In the genomic region with DNA sequence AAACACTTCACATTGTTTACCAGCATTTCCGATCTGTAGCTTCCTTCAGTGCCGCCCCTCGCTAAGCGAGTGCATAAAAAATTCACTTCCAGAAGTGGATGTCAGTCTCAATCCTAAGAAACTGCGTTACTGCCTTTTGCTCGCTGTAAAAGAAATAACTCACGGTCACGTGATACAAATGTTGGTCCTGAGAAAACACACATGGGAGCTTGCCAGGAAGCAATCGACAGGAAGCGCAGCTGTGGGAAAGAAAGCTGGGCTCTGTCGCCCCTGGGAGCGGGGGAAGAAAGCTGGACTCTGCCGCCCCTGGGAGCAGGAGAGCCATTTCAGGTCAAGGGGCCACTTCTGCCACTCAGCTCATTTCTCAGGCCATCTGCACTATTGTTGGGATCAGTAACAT, we compare ENCODE assay signal across 8 mouse cellular contexts. TPM values are rescaled to one million over a fixed set of nuclear protein-coding genes. Genes with fewer than 3 reads are reported as not detected.
DNase-seq lines count a peak whose midpoint lies in the region; ATAC-seq and TF ChIP-seq lines count a peak whose summit lies in the region.

No protein-coding gene starts in this region.

- no peak overlapping the region for H3K9ac ChIP-seq in neural tube, embryonic 11.5 days (ENCODE audit: low read length)
- 0 out of 2 replicates have a peak overlapping the region, but pooled peaks have one; percentile 6 for H3K9ac ChIP-seq in intestine, embryonic 14.5 days (ENCODE audit: low read length)
- H3K9ac ChIP-seq in liver, embryonic 14.5 days (replicated peaks) = no peak overlapping the region

- WGBS in neural tube, embryonic 11.5 days = 39% methylated on average over 13 of the region's 13 CpGs
- WGBS in intestine, embryonic 14.5 days = 28% methylated on average over 13 of the region's 13 CpGs
- WGBS in liver, embryonic 14.5 days (ENCODE audit: insufficient replicate concordance) = 19% methylated on average over 13 of the region's 13 CpGs

- TF ChIP-seq CTCF in liver, embryonic 14.5 days (IDR thresholded peaks at IDR 0.05; ENCODE audit: low read depth) = no peak

- peaks cover 3% of the 10 kb centered on the region; the same call in 1 of the 2 replicates for H3K4me1 ChIP-seq in neural tube, embryonic 11.5 days (ENCODE audit: control insufficient read depth, insufficient read depth, low read length)
- peaks cover 4% of the 10 kb centered on the region for H3K4me1 ChIP-seq in intestine, embryonic 14.5 days (replicated peaks; ENCODE audit: control insufficient read depth, insufficient read depth, low read length)
- H3K4me1 ChIP-seq in liver, embryonic 14.5 days (replicated peaks; ENCODE audit: control insufficient read depth in 2 of 2, insufficient read depth in 2 of 2, low read length in 1 of 2) = peaks cover 4 to 5% of the 10 kb centered on the region in 2 experiments; a peak in 3 of 4 replicates

- no peak overlapping the region for H3K4me2 ChIP-seq in neural tube, embryonic 11.5 days (ENCODE audit: low read depth)
- peak overlapping the region; percentile 26 for H3K4me2 ChIP-seq in intestine, embryonic 14.5 days (ENCODE audit: low read length)
- H3K4me2 ChIP-seq in liver, embryonic 14.5 days (ENCODE audit: low read depth) = peak overlapping the region; percentile 13; the same call in 1 of the 2 replicates

- DNase-seq in neural tube, embryonic 11.5 days (ENCODE audit: low spot score) = peak; percentile 52
- DNase-seq in neural tube, embryonic 10.5 days (ENCODE audit: extremely low spot score, low spot score) = no peak
- DNase-seq in gastrocnemius, postnatal 4 days (ENCODE audit: low spot score in 2 of 2) = peak; percentile 33 to 72
- DNase-seq in intestine, embryonic 14.5 days (ENCODE audit: low spot score) = peak; percentile 62
- no peak for DNase-seq in liver, embryonic 14.5 days (ENCODE audit: low read depth in 3 of 3, low spot score in 3 of 3)
- DNase-seq in retina, postnatal 1 day = peak; percentile 44
- DNase-seq in layer of hippocampus, postnatal 36 days = no peak
- DNase-seq in cerebellum, adult 11-12 months = no peak

- no peaks in the 10 kb centered on the region for H3K9me3 ChIP-seq in neural tube, embryonic 11.5 days (ENCODE audit: control insufficient read depth, low read length)
- H3K9me3 ChIP-seq in intestine, embryonic 14.5 days (ENCODE audit: control insufficient read depth, low read length) = no peaks in the 10 kb centered on the region
- H3K9me3 ChIP-seq in liver, embryonic 14.5 days (ENCODE audit: control insufficient read depth, low read length) = no peaks in the 10 kb centered on the region

- no peaks in the 10 kb centered on the region for H3K27me3 ChIP-seq in neural tube, embryonic 11.5 days (ENCODE audit: control insufficient read depth, insufficient read depth, low read length)
- no peaks in the 10 kb centered on the region for H3K27me3 ChIP-seq in intestine, embryonic 14.5 days (replicated peaks; ENCODE audit: control insufficient read depth, insufficient read depth, low read length)
- H3K27me3 ChIP-seq in liver, embryonic 14.5 days (ENCODE audit: control insufficient read depth, insufficient read depth, low read length) = no peaks in the 10 kb centered on the region; the same call in 1 of the 2 replicates

- H3K27ac ChIP-seq in neural tube, embryonic 11.5 days (ENCODE audit: low read depth, low read length) = 0 out of 2 replicates have a peak overlapping the region, but pooled peaks have one; percentile 24
- peak overlapping the region; percentile 83 for H3K27ac ChIP-seq in intestine, embryonic 14.5 days (ENCODE audit: low read depth)
- H3K27ac ChIP-seq in liver, embryonic 14.5 days = no peak overlapping the region

- no peak for ATAC-seq in neural tube, embryonic 11.5 days (ENCODE audit: insufficient read depth, low FRiP score, low TSS enrichment)
- ATAC-seq in intestine, embryonic 14.5 days (replicated peaks; ENCODE audit: low FRiP score, low TSS enrichment, low read depth) = no peak
- ATAC-seq in liver, embryonic 14.5 days (ENCODE audit: insufficient read depth) = no peak

- H3K4me3 ChIP-seq in neural tube, embryonic 11.5 days (ENCODE audit: low read depth, low read length) = no peak overlapping the region
- no peak overlapping the region for H3K4me3 ChIP-seq in intestine, embryonic 14.5 days (ENCODE audit: low read depth, low read length)
- H3K4me3 ChIP-seq in liver, embryonic 14.5 days (ENCODE audit: insufficient read depth in 1 of 2, low read depth in 2 of 2, low read length in 2 of 2) = no peak overlapping the region

- no peaks in the 10 kb centered on the region for H3K36me3 ChIP-seq in neural tube, embryonic 11.5 days (ENCODE audit: control insufficient read depth, insufficient read depth, low read length)
- no peaks in the 10 kb centered on the region for H3K36me3 ChIP-seq in intestine, embryonic 14.5 days (ENCODE audit: control insufficient read depth, insufficient read depth, low read length)
- H3K36me3 ChIP-seq in liver, embryonic 14.5 days (replicated peaks; ENCODE audit: control insufficient read depth, insufficient read depth, low read depth) = no peaks in the 10 kb centered on the region

- TF ChIP-seq EP300 in liver, embryonic 14.5 days (IDR thresholded peaks at IDR 0.05; ENCODE audit: low read depth) = no peak

RNA-seq across cellular contexts. Expression of a gene that starts 9.5 kb away (rescaled TPM):
- 0.56 and 0.58 TPM in 2 replicates for polyA plus RNA-seq in neural tube, embryonic 11.5 days (2014; fragmentation: Nextera tagmentation; extraction: Ambion mirVana)
- total RNA-seq in gastrocnemius, postnatal 4 days (2021) = under 1 TPM; 0.31 to 0.32 TPM
- polyA plus RNA-seq in intestine, embryonic 14.5 days (2014; fragmentation: Nextera tagmentation; extraction: Ambion mirVana) = 0.32 TPM in 1 of 2 replicates, not detected in the other
- polyA plus RNA-seq in liver, embryonic 14.5 days (2012; rRNA removed) = not detected in 2 replicates
- polyA plus RNA-seq in liver, embryonic 14.5 days (2014; fragmentation: Nextera tagmentation; extraction: Ambion mirVana) = 0.08 and 0.15 TPM in 2 replicates
- under 1 TPM in 1 of 2 experiments, not detected in 1; 0.28 TPM for total RNA-seq in layer of hippocampus, postnatal 36 days (2021)

RNA-seq across cellular contexts. Expression of a gene that starts 39.3 kb away (rescaled TPM):
- 22.2 and 25.5 TPM in 2 replicates for polyA plus RNA-seq in neural tube, embryonic 11.5 days (2014; fragmentation: Nextera tagmentation; extraction: Ambion mirVana)
- total RNA-seq in gastrocnemius, postnatal 4 days (2021) = 1 to 10 TPM; 4.1 to 4.4 TPM
- 14.2 and 17.3 TPM in 2 replicates for polyA plus RNA-seq in intestine, embryonic 14.5 days (2014; fragmentation: Nextera tagmentation; extraction: Ambion mirVana)
- 3.8 and 5.0 TPM in 2 replicates for polyA plus RNA-seq in liver, embryonic 14.5 days (2012; rRNA removed)
- polyA plus RNA-seq in liver, embryonic 14.5 days (2014; fragmentation: Nextera tagmentation; extraction: Ambion mirVana) = 5.2 and 6.1 TPM in 2 replicates
- 1 to 10 TPM; 2.8 TPM for total RNA-seq in layer of hippocampus, postnatal 36 days (2021)

RNA-seq across cellular contexts. Expression of a gene that starts 39.4 kb away (rescaled TPM):
- polyA plus RNA-seq in neural tube, embryonic 11.5 days (2014; fragmentation: Nextera tagmentation; extraction: Ambion mirVana) = 11.8 and 13.6 TPM in 2 replicates
- 1 to 10 TPM; 3.2 to 4.8 TPM for total RNA-seq in gastrocnemius, postnatal 4 days (2021)
- 8.0 and 9.5 TPM in 2 replicates for polyA plus RNA-seq in intestine, embryonic 14.5 days (2014; fragmentation: Nextera tagmentation; extraction: Ambion mirVana)
- polyA plus RNA-seq in liver, embryonic 14.5 days (2012; rRNA removed) = 0.41 TPM in 2 replicates
- 0.29 and 1.6 TPM in 2 replicates for polyA plus RNA-seq in liver, embryonic 14.5 days (2014; fragmentation: Nextera tagmentation; extraction: Ambion mirVana)
- 10 to 100 TPM; 12.3 to 13.0 TPM for total RNA-seq in layer of hippocampus, postnatal 36 days (2021)

Comparison
In these comparisons a context has a peak if more than half of its experiments do, and no peak if none do; other contexts are left out.
1. DNase-seq: peak in neural tube, embryonic 11.5 days (single experiment), gastrocnemius, postnatal 4 days (2 of 2), intestine, embryonic 14.5 days (single experiment) and retina, postnatal 1 day (single experiment); none in neural tube, embryonic 10.5 days (single experiment), liver, embryonic 14.5 days (0 of 3), layer of hippocampus, postnatal 36 days (0 of 2) and cerebellum, adult 11-12 months (single experiment).